Mouse (Mus musculus) heart, postnatal 36 days (tissue): Measurements from ENCODE around the gene Fsd1l. TPM values are rescaled to one million over a fixed set of nuclear protein-coding genes. Genes with fewer than 3 reads are reported as not detected.
"Not testable (repeated sequence)": the region's sequence is repeated elsewhere in the genome, so short reads cannot be mapped to it uniquely, and the experiment has no call there.

Experiments used
- DNase-seq, 2 experiments: peaks; one replicate each; pipeline ENCODE4 v3.0.0; 2021 to 2022
- intact Hi-C: fragments of 180-260 bp; cut with DNase I; formaldehyde crosslinking; loops from one replicate; pipeline ENCODE4 v1.15.1; 2025
- total RNA-seq, 2 experiments: library from RNA; stranded (reverse); gene quantifications; 2 replicates each; pipeline ENCODE4 v1.2.3; 2021

The Fsd1l gene
- total RNA-seq, 2 experiments from 2014 or later = 43.6 to 47.7 TPM

DNA sequence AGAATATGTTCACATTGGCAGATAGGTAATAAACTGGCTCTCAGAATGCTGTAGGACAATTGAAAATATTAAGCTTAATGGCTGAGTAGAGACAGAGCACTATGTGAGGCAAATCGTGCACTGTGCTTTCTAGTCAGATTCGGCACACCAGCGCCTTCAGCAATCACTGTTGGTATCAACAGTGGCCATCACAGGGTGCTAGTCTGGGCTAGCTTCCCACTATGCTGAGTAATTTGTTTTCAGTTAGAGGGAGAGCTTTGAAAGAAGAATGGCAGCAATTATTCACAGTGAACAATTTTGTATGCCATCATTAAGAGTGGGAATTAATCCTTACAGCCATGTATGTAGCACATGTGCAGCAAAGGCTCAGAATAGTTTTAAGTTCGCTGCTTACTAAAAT is 91.2 kb downstream of the Fsd1l start:
- intact Hi-C loops = no loop called here
- no peak for DNase-seq

- intact Hi-C loops, DNase-seq: not testable (repeated sequence)
Observed at GRCm38 (mm10) chr4:53726100-53726499, 94.8 kb downstream of the Fsd1l start.

GRCm38 (mm10) chr4:53728121-53728520 is 96.8 kb downstream of the Fsd1l start:
- intact Hi-C loops = no loop called here
- no peak for DNase-seq

DNA sequence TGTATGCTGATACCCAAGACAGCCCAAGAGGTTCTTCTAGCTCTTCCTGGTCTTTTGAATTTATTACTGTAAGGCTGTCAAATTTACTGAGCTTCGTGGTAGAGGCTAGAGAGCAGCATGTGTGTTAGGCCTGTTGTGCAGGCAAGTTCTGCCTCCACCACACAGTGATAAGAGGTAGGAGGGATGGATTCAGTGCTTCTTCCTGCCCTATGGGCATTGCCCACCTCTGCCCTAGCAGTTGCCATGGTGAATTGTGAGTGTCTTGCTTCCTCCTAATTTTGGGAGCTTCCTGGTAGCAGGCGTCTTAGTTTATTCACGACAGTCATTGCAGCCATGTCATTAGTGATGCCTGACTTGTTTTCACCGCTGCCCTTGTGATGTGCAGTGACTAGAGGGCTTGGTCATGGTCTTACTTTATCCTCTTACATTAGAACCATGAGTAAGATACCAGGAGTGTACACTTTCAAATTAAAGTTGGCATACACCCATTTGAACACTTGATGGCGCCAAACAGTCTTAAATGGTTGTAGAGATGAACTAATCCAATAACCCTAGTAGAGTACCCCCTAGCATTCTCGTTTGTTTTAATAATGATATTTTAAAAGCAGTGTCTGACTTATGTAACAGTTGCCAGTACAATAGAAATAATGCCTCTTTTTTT is 107.8 kb downstream of the Fsd1l start:
- DNase-seq = peak in 1 of 2 experiments; percentile 30
- intact Hi-C loops = loop anchor here (1.0 to 5.0 kb wide), 2 partner anchors 106 to 178 kb away; no protein-coding TSS in a partner anchor

- DNase-seq = no peak
- intact Hi-C loops = no loop called here
Observed at GRCm38 (mm10) chr4:53749831-53750230, 118.6 kb downstream of the Fsd1l start.

- intact Hi-C loops = no loop called here
- DNase-seq = no peak
Observed at GRCm38 (mm10) chr4:53750391-53751120, 119.3 kb downstream of the Fsd1l start.

Other genes starting within 250 kb of the Fsd1l start
- gene Slc44a1, start 191.1 kb upstream of the Fsd1l start, total RNA-seq = 10 to 100 TPM; 33.4 to 34.3 TPM
- gene Fktn, start 82.5 kb downstream of the Fsd1l start, total RNA-seq = 10 to 100 TPM; 16.9 to 18.3 TPM
- under 1 TPM in 1 of 2 experiments, not detected in 1; 0.08 TPM for gene Tal2, start 148.2 kb downstream of the Fsd1l start, total RNA-seq
- 10 to 100 TPM; 18.5 to 24.0 TPM for gene Tmem38b, start 194.6 kb downstream of the Fsd1l start, total RNA-seq